ENCODE assay signal across 10 mouse cellular contexts in the genomic region with DNA sequence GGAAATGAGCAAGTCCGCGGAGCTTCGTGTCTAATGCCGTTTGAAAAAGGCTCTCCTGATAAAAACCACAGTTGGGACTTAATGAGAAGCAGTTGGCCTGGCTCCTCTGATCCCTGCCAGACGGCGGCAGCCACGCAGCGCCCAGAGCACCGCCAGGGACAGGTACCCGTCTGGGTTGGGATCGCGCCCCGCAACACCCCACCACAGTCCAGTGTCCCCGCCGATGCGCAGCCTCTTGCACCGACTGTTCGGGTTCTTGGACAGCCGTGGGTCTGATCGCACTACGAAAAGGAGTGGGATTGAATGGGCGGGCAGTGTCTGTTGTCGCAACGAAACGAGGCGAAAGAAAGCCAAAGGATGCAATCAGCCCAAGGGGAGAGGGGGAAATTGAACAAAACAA. TPM values are rescaled to one million over a fixed set of nuclear protein-coding genes. Genes with fewer than 3 reads are reported as not detected.
DNase-seq lines count a peak whose midpoint lies in the region; ATAC-seq lines count a peak whose summit lies in the region.
"Had no signal": no experiment of that assay in that cellular context is flagged by ENCODE, and none has a peak within 500 bp of the region (broad histone marks: within the 10 kb centered on the region; RNA-seq: fewer than 3 reads in every experiment).

No protein-coding gene starts in this region.

- no peak overlapping the region for H3K4me3 ChIP-seq in intestine, embryonic 14.5 days (ENCODE audit: low read depth, low read length)
- H3K4me3 ChIP-seq in intestine, embryonic 16.5 days (ENCODE audit: low read length): no peak overlapping the region
- H3K4me3 ChIP-seq in heart, embryonic 15.5 days: peak overlapping the region; percentile 48; the same call in 1 of the 2 replicates

- no peaks in the 10 kb centered on the region for H3K36me3 ChIP-seq in intestine, embryonic 14.5 days (ENCODE audit: control insufficient read depth, insufficient read depth, low read length)
- H3K36me3 ChIP-seq in intestine, embryonic 16.5 days (ENCODE audit: control insufficient read depth, insufficient read depth, low read length): no peaks in the 10 kb centered on the region
- H3K36me3 ChIP-seq in heart, embryonic 15.5 days: no peaks in the 10 kb centered on the region

- H3K4me1 ChIP-seq in intestine, embryonic 14.5 days (replicated peaks; ENCODE audit: control insufficient read depth, insufficient read depth, low read length): peaks cover 4% of the 10 kb centered on the region
- peaks cover 12% of the 10 kb centered on the region for H3K4me1 ChIP-seq in intestine, embryonic 16.5 days (ENCODE audit: control insufficient read depth, insufficient read depth, low read length)
- H3K4me1 ChIP-seq in heart, embryonic 15.5 days (replicated peaks): peaks cover 25% of the 10 kb centered on the region

- ATAC-seq in intestine, embryonic 14.5 days (replicated peaks; ENCODE audit: low FRiP score, low TSS enrichment, low read depth): no peak
- no peak for ATAC-seq in intestine, embryonic 16.5 days
- no peak for ATAC-seq in heart, embryonic 15.5 days (replicated peaks; ENCODE audit: insufficient number of reproducible peaks, insufficient read depth, low FRiP score, low read depth)
- 0 out of 2 replicates have a peak, but pooled peaks have one; percentile 18 for ATAC-seq in megakaryocyte progenitor cell, adult 5-6 weeks (replicated peaks; ENCODE audit: poor library complexity)
- ATAC-seq in monocyte, adult 5-6 weeks (replicated peaks; ENCODE audit: insufficient number of reproducible peaks, low FRiP score, low TSS enrichment, poor library complexity, severe bottlenecking): no peak

- peaks cover 97% of the 10 kb centered on the region for H3K27me3 ChIP-seq in intestine, embryonic 14.5 days (replicated peaks; ENCODE audit: control insufficient read depth, insufficient read depth, low read length)
- H3K27me3 ChIP-seq in intestine, embryonic 16.5 days (replicated peaks; ENCODE audit: control insufficient read depth, insufficient read depth, low read length): peaks cover 81% of the 10 kb centered on the region
- H3K27me3 ChIP-seq in heart, embryonic 15.5 days: peaks cover 98% of the 10 kb centered on the region

- under 1% methylated on average over 26 of the region's 26 CpGs for WGBS in intestine, embryonic 14.5 days
- 1% methylated on average over 26 of the region's 26 CpGs for WGBS in intestine, embryonic 16.5 days
- WGBS in heart, embryonic 15.5 days: 1% methylated on average over 26 of the region's 26 CpGs

- H3K4me2 ChIP-seq in intestine, embryonic 14.5 days (ENCODE audit: low read length): no peak overlapping the region
- H3K4me2 ChIP-seq in intestine, embryonic 16.5 days (ENCODE audit: low read depth, low read length): no peak overlapping the region
- peak overlapping the region; percentile 78; the same call in 1 of the 2 replicates for H3K4me2 ChIP-seq in heart, embryonic 15.5 days

- peak; percentile 91 for DNase-seq in intestine, embryonic 14.5 days (ENCODE audit: low spot score)
- peak; percentile 69 for DNase-seq in embryo, embryonic 11 days
- DNase-seq in thymus, postnatal 10 days (ENCODE audit: low spot score in 2 of 2): no peak
- DNase-seq in thymus, postnatal 14 days: no peak

- no peaks in the 10 kb centered on the region for H3K9me3 ChIP-seq in intestine, embryonic 14.5 days (ENCODE audit: control insufficient read depth, low read length)
- no peaks in the 10 kb centered on the region for H3K9me3 ChIP-seq in intestine, embryonic 16.5 days (ENCODE audit: control insufficient read depth, low read length)
- no peaks in the 10 kb centered on the region for H3K9me3 ChIP-seq in heart, embryonic 15.5 days (replicated peaks)

- no peak overlapping the region for H3K9ac ChIP-seq in intestine, embryonic 14.5 days (ENCODE audit: low read length)
- no peak overlapping the region for H3K9ac ChIP-seq in intestine, embryonic 16.5 days (ENCODE audit: low read depth, low read length)
- H3K9ac ChIP-seq in heart, embryonic 15.5 days: no peak overlapping the region

- H3K27ac ChIP-seq in intestine, embryonic 14.5 days (ENCODE audit: low read depth): no peak overlapping the region
- no peak overlapping the region for H3K27ac ChIP-seq in intestine, embryonic 16.5 days (ENCODE audit: low read length)
- no peak overlapping the region for H3K27ac ChIP-seq in heart, embryonic 15.5 days

RNA-seq across cellular contexts. Expression of a gene that starts 1.7 kb away (rescaled TPM):
- polyA plus RNA-seq in intestine, embryonic 14.5 days (2014; fragmentation: Nextera tagmentation; extraction: Ambion mirVana): not detected in 2 replicates
- not detected in 2 replicates for polyA plus RNA-seq in intestine, embryonic 16.5 days (2015; fragmentation: Nextera tagmentation; extraction: Ambion mirVana)
- polyA plus RNA-seq in heart, embryonic 15.5 days (2015; fragmentation: Nextera tagmentation; extraction: Ambion mirVana): 0.29 and 0.33 TPM in 2 replicates
- total RNA-seq in megakaryocyte progenitor cell, adult 5-6 weeks (2015): not detected in 2 replicates
- not detected in 2 replicates for total RNA-seq in megakaryocyte progenitor cell, adult 5-6 weeks (2017)
- total RNA-seq in monocyte, adult 5-6 weeks (2017): not detected in 3 replicates
- total RNA-seq: MEL had no signal

RNA-seq across cellular contexts. Expression of a gene that starts 34.6 kb away (rescaled TPM):
- polyA plus RNA-seq in intestine, embryonic 14.5 days (2014; fragmentation: Nextera tagmentation; extraction: Ambion mirVana): not detected in 2 replicates
- polyA plus RNA-seq in intestine, embryonic 16.5 days (2015; fragmentation: Nextera tagmentation; extraction: Ambion mirVana): not detected in 2 replicates
- polyA plus RNA-seq in heart, embryonic 15.5 days (2015; fragmentation: Nextera tagmentation; extraction: Ambion mirVana): not detected in 2 replicates
- total RNA-seq in megakaryocyte progenitor cell, adult 5-6 weeks (2015): not detected in 2 replicates
- total RNA-seq in megakaryocyte progenitor cell, adult 5-6 weeks (2017): not detected in 2 replicates
- total RNA-seq in monocyte, adult 5-6 weeks (2017): not detected in 3 replicates
- total RNA-seq: MEL had no signal
- polyA plus RNA-seq: lung, embryonic 16.5 days had no signal

RNA-seq across cellular contexts. Expression of a gene that starts 34.9 kb away (rescaled TPM):
- 49.4 and 49.7 TPM in 2 replicates for polyA plus RNA-seq in intestine, embryonic 14.5 days (2014; fragmentation: Nextera tagmentation; extraction: Ambion mirVana)
- 29.3 and 31.7 TPM in 2 replicates for polyA plus RNA-seq in intestine, embryonic 16.5 days (2015; fragmentation: Nextera tagmentation; extraction: Ambion mirVana)
- 30.9 and 35.3 TPM in 2 replicates for polyA plus RNA-seq in heart, embryonic 15.5 days (2015; fragmentation: Nextera tagmentation; extraction: Ambion mirVana)
- total RNA-seq in megakaryocyte progenitor cell, adult 5-6 weeks (2015): 18.5 and 19.7 TPM in 2 replicates
- 18.5 and 26.1 TPM in 2 replicates for total RNA-seq in megakaryocyte progenitor cell, adult 5-6 weeks (2017)
- 15.1 to 43.4 TPM (median 42.9 TPM) in 3 replicates for total RNA-seq in monocyte, adult 5-6 weeks (2017)

RNA-seq across cellular contexts. Expression of a gene that starts 41.7 kb away (rescaled TPM):
- not detected in 2 replicates for polyA plus RNA-seq in intestine, embryonic 14.5 days (2014; fragmentation: Nextera tagmentation; extraction: Ambion mirVana)
- not detected in 2 replicates for polyA plus RNA-seq in intestine, embryonic 16.5 days (2015; fragmentation: Nextera tagmentation; extraction: Ambion mirVana)
- polyA plus RNA-seq in heart, embryonic 15.5 days (2015; fragmentation: Nextera tagmentation; extraction: Ambion mirVana): not detected in 2 replicates
- total RNA-seq in megakaryocyte progenitor cell, adult 5-6 weeks (2015): not detected in 2 replicates
- not detected in 2 replicates for total RNA-seq in megakaryocyte progenitor cell, adult 5-6 weeks (2017)
- total RNA-seq in monocyte, adult 5-6 weeks (2017): not detected in 3 replicates
- total RNA-seq: MEL had no signal
- polyA plus RNA-seq: lung, embryonic 16.5 days had no signal

Comparison
In these comparisons a context has a peak if more than half of its experiments do, and no peak if none do; other contexts are left out.
1. DNase-seq: peak in intestine, embryonic 14.5 days (single experiment) and embryo, embryonic 11 days (single experiment); none in thymus, postnatal 10 days (0 of 2) and thymus, postnatal 14 days (single experiment).